Mouse (Mus musculus) cerebellum, adult 8-10 months (tissue): ENCODE results near the gene Csnk2b.

Source experiments
- DNase-seq: peaks from one replicate; pipeline ENCODE4 v3.0.0; 2022

Csnk2b gene

GRCm38 (mm10) chr17:35115046-35116019, 6.5 kb downstream of the Csnk2b start, which contains the start of gene Ly6g5b:
Gene Ly6g5b (minus strand): TSS chr17:35115428.
- no peak for DNase-seq

GRCm38 (mm10) chr17:35111774-35112173, 10.1 kb downstream of the Csnk2b start:
- no peak for DNase-seq

DNA sequence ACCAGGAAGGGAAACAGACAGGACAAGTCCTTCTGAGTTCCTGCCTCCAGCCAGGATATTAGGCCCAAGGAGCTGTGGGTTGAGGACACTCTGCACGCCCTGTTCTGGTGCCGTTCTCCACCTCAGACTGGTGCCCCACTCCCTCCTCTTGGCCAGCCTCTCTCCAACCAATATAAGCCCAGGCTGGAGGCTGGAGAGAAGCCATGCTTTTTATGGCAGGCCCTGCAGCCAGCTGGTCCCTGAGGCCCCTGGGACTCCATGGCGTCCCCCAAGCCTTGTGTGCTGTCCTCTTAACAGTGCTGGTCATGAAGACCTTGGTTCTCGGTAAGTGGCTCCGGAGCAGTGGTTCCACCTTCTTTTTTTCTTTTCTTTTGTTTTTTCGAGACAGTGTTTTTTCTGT, 13.8 kb downstream of the Csnk2b start, which contains the start of gene Ly6g5c:
Ly6g5c (plus strand) TSS at position 183 of the 400 bp plus-strand sequence.
- no peak for DNase-seq

- DNase-seq, result no peak
Measured at GRCm38 (mm10) chr17:35106522-35106921, 15.3 kb downstream of the Csnk2b start.

DNA sequence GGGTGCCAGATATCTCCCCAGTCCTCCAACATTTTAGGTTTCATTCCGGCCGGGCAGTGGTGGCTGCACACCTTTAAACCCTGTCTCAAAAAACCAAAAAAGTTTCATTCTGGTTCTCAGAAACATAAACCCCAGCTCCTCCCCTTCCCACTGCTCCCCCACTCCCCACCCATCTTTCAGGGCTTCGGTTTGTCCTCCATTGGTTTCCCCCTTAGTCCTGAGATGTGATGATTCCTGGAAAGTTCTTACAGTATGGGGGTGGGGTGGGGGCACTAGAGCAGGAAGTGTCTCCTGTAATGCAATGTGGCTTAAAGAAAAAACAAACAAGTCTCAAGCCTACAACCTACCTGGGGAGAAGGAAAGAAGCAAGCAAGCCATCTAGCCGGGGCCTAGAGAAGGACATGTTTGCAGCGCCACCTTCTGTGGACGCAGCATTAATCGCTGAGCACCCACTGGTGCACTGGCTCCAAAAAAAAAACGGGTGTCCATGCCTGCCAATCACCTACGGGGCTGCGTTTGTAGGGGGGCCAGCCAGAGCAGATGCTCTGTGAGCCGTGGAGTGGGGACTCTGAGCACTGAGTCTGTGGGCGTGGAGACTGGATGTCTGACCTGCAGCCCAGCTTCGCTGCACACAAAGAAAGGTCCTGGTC, 16.0 kb downstream of the Csnk2b start:
- DNase-seq, result peak; percentile 66

DNA sequence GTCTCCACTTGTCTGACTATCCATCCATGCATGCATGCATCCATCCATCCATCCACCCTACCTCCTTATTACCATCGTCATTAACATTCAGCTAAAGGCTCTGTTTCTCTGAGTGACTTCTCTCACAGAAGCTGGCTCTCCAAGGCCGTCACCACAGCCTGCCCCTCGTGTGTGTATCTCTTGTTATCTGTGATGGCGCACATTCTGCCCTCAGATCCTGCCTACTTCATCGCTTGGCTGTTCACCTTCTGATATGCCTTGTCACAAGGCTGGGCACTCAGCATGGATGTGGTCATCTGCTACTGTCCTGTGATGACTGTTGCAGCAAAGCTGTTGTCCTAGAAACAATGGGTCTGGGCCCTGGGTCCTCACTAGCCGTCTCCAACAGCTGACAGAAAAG, 17.1 kb downstream of the Csnk2b start:
- DNase-seq, result no peak

- DNase-seq, result no peak
Measured at GRCm38 (mm10) chr17:35104079-35104478, 17.8 kb downstream of the Csnk2b start.

DNA sequence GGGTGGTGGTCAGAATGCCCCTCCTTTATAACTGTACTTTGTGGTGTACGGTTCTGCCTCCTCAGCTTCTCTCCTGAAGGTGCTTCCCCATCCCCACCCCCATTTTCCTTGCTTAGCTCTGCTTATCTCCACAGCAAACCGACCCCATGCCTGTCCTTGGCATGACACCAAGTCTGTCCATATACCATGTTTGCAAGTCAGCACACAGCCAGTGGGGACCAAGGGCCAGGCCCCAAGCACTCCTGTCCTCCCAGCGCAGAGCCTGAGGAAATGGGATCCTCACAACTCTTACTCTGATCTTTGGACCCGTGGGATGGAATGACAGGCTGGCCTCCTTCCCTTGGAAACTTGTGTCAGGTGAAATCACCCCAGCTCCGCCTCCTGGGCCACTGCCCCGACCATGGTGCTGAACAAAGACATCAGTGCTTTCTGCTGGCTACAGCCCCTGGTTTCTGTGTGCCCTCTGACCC, 18.6 kb downstream of the Csnk2b start:
- no peak for DNase-seq

DNA sequence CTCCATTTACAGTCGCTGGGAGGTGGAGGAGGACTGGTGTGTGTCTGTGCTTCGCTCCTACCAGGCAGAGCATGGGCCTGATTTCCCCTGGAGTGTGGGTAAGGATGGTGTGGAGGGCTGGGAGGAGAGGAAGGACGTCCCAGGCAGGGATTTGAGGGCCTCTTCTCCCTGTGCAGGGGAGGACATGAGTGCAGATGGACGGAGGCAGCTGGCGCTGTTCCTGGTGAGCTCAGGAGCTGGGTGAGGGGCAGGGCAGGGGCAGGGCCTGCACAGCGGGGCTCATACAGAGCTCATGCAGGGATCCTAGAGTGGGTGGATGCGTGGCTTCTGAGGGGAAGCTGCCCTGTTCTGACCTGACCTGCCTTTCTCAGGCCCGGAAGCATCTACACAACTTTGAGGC, 19.6 kb downstream of the Csnk2b start:
- DNase-seq, result no peak

- DNase-seq, result no peak
Measured at GRCm38 (mm10) chr17:35101161-35101560, 20.7 kb downstream of the Csnk2b start.

DNA sequence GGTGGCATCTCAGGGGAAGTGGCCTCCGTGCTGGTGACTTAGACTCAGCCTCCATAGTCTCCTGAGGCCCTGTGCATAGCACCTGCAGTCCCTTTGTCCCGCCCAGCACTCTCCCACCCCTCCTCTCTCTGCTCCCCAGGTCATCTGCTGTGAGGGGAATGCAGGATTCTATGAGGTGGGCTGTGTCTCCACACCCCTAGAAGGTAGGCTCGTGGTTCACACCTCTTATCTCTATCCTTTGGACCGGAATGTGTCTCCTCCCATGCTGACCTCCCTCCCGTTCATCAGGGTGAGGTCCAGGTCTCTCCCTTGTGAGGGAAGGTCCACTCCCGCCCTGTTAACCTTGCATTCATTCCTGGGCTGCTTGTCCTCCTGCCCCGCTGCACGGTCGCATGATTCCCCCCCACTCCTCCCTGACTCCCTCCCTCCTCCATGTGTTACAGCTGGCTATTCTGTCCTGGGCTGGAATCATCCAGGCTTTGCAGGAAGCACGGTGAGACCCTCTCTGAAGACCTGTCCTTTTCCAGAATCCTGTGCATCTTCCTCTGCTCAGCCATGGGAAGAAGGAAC, 21.6 kb downstream of the Csnk2b start:
- no peak for DNase-seq

- DNase-seq, result peak; percentile 67
Measured at GRCm38 (mm10) chr17:35097164-35097655, 24.6 kb downstream of the Csnk2b start.

- no peak for DNase-seq
Measured at GRCm38 (mm10) chr17:35096597-35096996, 25.3 kb downstream of the Csnk2b start.

DNA sequence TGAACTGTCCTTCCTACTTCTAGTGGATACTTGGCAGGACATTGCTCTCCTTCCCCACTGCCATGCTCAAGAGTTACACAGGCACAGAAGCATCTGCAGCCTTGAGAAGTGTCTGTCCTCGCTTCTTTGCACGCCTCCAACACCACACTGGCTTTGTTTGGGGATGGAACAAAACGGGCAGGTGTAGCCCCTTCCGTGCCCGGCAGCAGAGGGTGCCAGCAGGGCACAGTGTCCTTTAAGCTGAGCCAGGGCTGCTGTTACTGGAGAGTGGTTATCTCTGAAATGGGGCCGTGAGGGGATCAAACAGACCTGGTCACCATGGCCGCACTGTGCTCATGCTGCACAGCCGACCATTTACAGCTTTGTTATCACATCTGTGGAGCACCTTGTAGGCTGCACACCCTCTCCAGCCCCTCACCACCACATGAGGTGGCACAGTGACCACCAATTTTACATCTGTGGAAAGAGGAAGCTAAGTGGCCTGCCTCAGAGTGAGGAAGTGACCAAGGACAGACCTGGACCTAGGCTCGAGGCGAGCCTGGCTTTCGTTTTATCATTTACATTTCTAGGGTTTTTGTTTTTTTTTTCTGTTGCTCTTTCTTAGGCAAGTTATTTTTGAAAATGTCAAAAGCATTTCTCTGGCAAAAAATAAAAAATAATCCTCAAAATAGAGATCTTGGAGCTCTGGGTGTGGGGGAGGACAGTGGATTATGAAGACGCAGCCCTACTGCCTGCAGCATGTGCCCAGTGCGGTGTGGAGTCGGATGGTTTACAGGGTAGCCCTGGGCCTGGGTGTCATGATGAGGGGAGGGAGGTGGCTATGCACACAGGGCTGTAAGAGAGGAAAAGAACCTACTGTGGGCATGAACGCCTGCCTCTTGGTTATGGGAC, 27.1 kb downstream of the Csnk2b start:
- no peak for DNase-seq

DNA sequence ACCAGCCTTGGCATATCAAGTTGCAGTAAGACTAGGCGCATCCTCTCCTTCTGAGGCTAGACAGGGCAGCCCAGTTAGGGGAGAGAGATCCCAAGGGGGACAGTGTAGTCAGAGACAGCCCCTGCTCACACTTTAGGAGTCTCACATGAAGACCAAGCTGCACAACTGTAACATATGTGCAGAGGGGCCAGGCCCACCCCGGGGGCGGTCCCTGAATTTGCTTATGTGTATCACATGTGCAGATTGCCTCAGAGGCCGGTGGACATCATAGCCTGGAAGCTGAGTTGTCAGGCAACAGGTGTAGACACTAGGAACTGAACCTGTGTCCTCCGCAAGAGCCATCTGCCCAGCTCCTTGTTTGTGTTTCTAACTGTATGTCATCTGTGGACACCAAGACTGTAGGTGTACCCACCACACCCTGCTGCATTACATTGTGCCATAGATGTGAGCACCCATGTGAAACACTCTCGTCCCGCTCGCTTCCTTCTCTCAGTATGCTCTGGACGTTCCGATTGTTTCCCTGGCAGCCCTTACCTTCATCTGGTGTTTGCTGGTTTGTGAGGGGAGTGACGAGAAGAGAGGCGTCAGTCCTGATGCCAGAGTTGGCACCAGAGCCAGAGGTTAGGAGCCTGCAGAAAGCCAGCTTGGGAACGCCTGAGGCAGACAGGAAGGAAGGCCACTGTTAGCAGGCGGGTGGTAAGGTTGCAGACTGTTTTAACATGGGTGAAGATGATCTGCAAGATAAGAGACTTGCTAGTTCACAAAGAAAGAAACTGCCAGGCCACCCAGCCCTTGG, 29.3 kb downstream of the Csnk2b start:
- DNase-seq, result no peak

GRCm38 (mm10) chr17:35090166-35090932, 31.5 kb downstream of the Csnk2b start:
- peak; percentile 82 for DNase-seq

DNA sequence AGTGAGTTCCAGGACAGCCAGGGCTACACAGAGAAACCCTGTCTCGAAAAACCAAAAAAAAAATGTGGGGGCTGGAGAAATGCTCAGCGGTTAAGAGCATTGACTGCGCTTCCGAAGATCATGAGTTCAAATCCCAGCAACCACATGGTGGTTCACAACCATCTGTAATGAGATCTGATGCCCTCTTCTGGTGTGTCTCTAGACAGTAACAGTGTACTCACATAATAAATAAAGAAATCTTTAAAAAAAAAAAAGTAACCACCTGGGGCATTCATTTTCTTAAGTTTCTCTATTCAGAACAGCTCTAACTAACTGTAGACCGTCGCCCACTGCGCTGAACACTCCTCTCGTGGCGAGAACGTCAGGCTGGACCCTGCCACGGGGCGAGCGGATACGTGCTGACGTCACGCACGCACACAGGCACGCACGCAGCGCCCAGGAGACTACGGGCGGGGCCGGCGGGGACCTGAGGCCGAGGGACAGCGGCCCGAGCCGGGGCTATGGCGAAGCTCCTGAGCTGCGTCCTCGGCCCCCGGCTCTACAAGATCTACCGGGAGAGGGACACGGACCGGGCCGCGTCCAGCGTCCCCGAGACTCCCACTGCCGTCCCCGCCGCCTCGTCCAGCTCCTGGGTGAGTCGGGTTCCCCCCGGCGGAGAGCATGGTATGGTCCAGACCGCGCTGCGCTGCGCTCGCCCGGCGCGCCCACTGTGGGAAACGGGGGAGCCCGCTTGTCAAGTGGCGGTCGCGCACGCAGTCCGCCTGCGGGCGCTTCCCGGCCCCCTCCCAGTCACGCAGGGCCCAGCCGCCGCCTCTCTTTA, 32.8 kb downstream of the Csnk2b start, which contains the start of gene Abhd16a:
Abhd16a (plus strand) TSS at position 439 of the 820 bp plus-strand sequence.
- DNase-seq, result peak; percentile 95

DNA sequence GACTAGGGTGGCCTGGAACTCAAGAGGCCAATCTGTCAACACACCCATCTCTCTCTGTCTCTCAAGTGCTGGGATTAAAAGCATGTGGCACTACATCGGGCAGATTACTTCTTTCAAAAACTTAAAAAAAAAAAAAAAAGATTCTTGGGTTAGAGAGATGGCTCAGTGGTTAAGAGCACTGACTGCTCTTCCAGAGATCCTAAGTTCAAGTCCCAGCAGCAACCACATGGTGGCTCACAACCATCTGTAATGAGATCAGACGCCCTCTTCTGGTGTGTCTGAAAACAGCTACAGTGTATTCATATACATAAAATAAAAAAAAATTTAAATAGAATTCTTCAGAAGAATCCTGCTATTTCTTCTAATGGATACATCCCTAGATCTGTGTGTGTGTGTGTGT, 33.7 kb downstream of the Csnk2b start:
- DNase-seq, result no peak

GRCm38 (mm10) chr17:35085208-35085865, 36.5 kb downstream of the Csnk2b start, which contains the start of gene Ly6g6f:
Gene Ly6g6f (minus strand): TSS chr17:35085610.
- DNase-seq, result no peak
